Mouse (Mus musculus): ENCODE measurements around the gene Fam53a.

Gene Fam53a

GRCm38 (mm10) chr5:33632526-33632925 is 3.1 kb upstream of the Fam53a start:
- DNase-seq (ENCODE audit: low spot score in 2 of 2), result no peak

GRCm38 (mm10) chr5:33630615-33631014 is 1.2 kb upstream of the Fam53a start:
- no peak for DNase-seq (ENCODE audit: low spot score in 2 of 2)

GRCm38 (mm10) chr5:33630061-33630460 is 626 bp upstream of the Fam53a start:
- DNase-seq (ENCODE audit: low spot score in 2 of 2), result peak; percentile 33 to 50

GRCm38 (mm10) chr5:33628820-33629300 is 575 bp downstream of the Fam53a start:
- DNase-seq (ENCODE audit: low spot score in 2 of 2), result peak in 1 of 2 experiments; percentile 62

GRCm38 (mm10) chr5:33627968-33628367 is 1.5 kb downstream of the Fam53a start:
- DNase-seq (ENCODE audit: low spot score in 2 of 2), result no peak

GRCm38 (mm10) chr5:33623766-33624165 is 5.7 kb downstream of the Fam53a start:
- DNase-seq (ENCODE audit: low spot score in 2 of 2), result no peak

GRCm38 (mm10) chr5:33622671-33623070 is 6.8 kb downstream of the Fam53a start:
- no peak for DNase-seq (ENCODE audit: low spot score in 2 of 2)

- no peak for DNase-seq (ENCODE audit: low spot score in 2 of 2)
These were observed 15.0 kb downstream of the Fam53a start for GRCm38 (mm10) chr5:33614391-33614790.

- DNase-seq (ENCODE audit: low spot score in 2 of 2), result no peak
These were observed 17.6 kb downstream of the Fam53a start for GRCm38 (mm10) chr5:33611795-33612194.

- no peak for DNase-seq (ENCODE audit: low spot score in 2 of 2)
These were observed 20.2 kb downstream of the Fam53a start for GRCm38 (mm10) chr5:33609226-33609625.

- no peak for DNase-seq (ENCODE audit: low spot score in 2 of 2)
These were observed 22.0 kb downstream of the Fam53a start for GRCm38 (mm10) chr5:33607434-33607833.

GRCm38 (mm10) chr5:33606631-33607030 is 22.8 kb downstream of the Fam53a start:
- DNase-seq (ENCODE audit: low spot score in 2 of 2), result no peak

GRCm38 (mm10) chr5:33605314-33605713 is 24.1 kb downstream of the Fam53a start:
- DNase-seq (ENCODE audit: low spot score in 2 of 2), result no peak

- DNase-seq (ENCODE audit: low spot score in 2 of 2), result peak in 1 of 2 experiments; percentile 44
These were observed 35.8 kb downstream of the Fam53a start for GRCm38 (mm10) chr5:33593620-33594019.

GRCm38 (mm10) chr5:33589221-33589888 is 40.1 kb downstream of the Fam53a start:
- DNase-seq (ENCODE audit: low spot score in 2 of 2), result peak; percentile 24 to 78

GRCm38 (mm10) chr5:33588066-33588465 is 41.4 kb downstream of the Fam53a start:
- no peak for DNase-seq (ENCODE audit: low spot score in 2 of 2)

GRCm38 (mm10) chr5:33587498-33588058 is 41.9 kb downstream of the Fam53a start:
- no peak for DNase-seq (ENCODE audit: low spot score in 2 of 2)

GRCm38 (mm10) chr5:33580336-33580735 is 49.1 kb downstream of the Fam53a start:
- no peak for DNase-seq (ENCODE audit: low spot score in 2 of 2)

- no peak for DNase-seq (ENCODE audit: low spot score in 2 of 2)
These were observed 55.2 kb downstream of the Fam53a start for GRCm38 (mm10) chr5:33574207-33574606.

GRCm38 (mm10) chr5:33565886-33566285 is 63.5 kb downstream of the Fam53a start:
- DNase-seq (ENCODE audit: low spot score in 2 of 2), result no peak

- DNase-seq (ENCODE audit: low spot score in 2 of 2), result no peak
These were observed 73.0 kb downstream of the Fam53a start for GRCm38 (mm10) chr5:33556277-33556995.
